In genomic region chr2:154786187-154786586, GRCm38 (mm10) we compare ENCODE assay signal across 18 mouse cellular contexts. TPM values are rescaled to one million over a fixed set of nuclear protein-coding genes. Genes with fewer than 3 reads are reported as not detected.
DNase-seq lines count a peak whose midpoint lies in the region; TF ChIP-seq lines count a peak whose summit lies in the region.
"Had no signal": no experiment of that assay in that cellular context is flagged by ENCODE, and none has a peak within 500 bp of the region (broad histone marks: within the 10 kb centered on the region; RNA-seq: fewer than 3 reads in every experiment).

No protein-coding gene starts in this region.

- DNase-seq in embryo, embryonic 11 days: peak; percentile 25
- no peak for DNase-seq in embryo, embryonic 9.5 days (ENCODE audit: extremely low spot score)
- peak; percentile 58 for DNase-seq in MEL-GATA-1-ER (ENCODE audit: extremely low read depth, low read depth)
- DNase-seq in liver: peak; percentile 96
- no peak for DNase-seq in thymus, adult 2 months
- DNase-seq in layer of hippocampus, postnatal 25 days (ENCODE audit: extremely low spot score in 1 of 2, low spot score in 1 of 2): no peak
- DNase-seq in cerebellum, postnatal 36 days: no peak
- DNase-seq: adrenal gland, postnatal 10 days; cerebellum, adult 11-12 months; gastrocnemius, adult 2 months; lung, postnatal 36 days had no signal

- no peak overlapping the region for H3K4me3 ChIP-seq in myocyte
- H3K4me3 ChIP-seq in thymus, adult 2 months (ENCODE audit: control insufficient read depth, insufficient read depth, low read length): no peak overlapping the region
- H3K4me3 ChIP-seq: forebrain, embryonic 12.5 days; gastrocnemius, adult 2 months; intestine, embryonic 15.5 days had no signal

- H3K4me2 ChIP-seq in myocyte (ENCODE audit: low read depth): peak overlapping the region; percentile 46
- H3K4me2 ChIP-seq: forebrain, embryonic 12.5 days; intestine, embryonic 15.5 days had no signal

- H3ac ChIP-seq in myocyte (ENCODE audit: control insufficient read depth, insufficient read length): no peak overlapping the region

- no peaks in the 10 kb centered on the region for H3K27me3 ChIP-seq in myocyte (ENCODE audit: control insufficient read depth, insufficient read depth, insufficient read length)
- H3K27me3 ChIP-seq in thymus, adult 2 months (ENCODE audit: control insufficient read depth, insufficient read depth, low read length): no peaks in the 10 kb centered on the region
- H3K27me3 ChIP-seq: forebrain, embryonic 12.5 days; intestine, embryonic 15.5 days had no signal

- H3K4me1 ChIP-seq in thymus, adult 2 months (replicated peaks; ENCODE audit: control insufficient read depth, insufficient read depth, low read length): no peaks in the 10 kb centered on the region

- no peak for TF ChIP-seq POLR2A in myocyte (IDR thresholded peaks at IDR 0.05; ENCODE audit: insufficient read length, low read depth)
- TF ChIP-seq POLR2A in thymus, adult 2 months (IDR thresholded peaks at IDR 0.05; ENCODE audit: control insufficient read depth, extremely low read depth, insufficient read depth, low read length, poor library complexity): no peak

- no peak for TF ChIP-seq CTCF in thymus, adult 2 months (IDR thresholded peaks at IDR 0.05; ENCODE audit: borderline replicate concordance, control insufficient read depth, extremely low read depth, insufficient read depth, low read length, poor library complexity)

- WGBS in thymus, adult 2 months: 87% methylated on average over 3 of the region's 3 CpGs

- H3K79me2 ChIP-seq in myocyte (ENCODE audit: control insufficient read depth, insufficient read depth): no peaks in the 10 kb centered on the region

- no peaks in the 10 kb centered on the region for H3K36me3 ChIP-seq in myocyte (ENCODE audit: control insufficient read depth, insufficient read depth)
- H3K36me3 ChIP-seq in thymus, adult 2 months (ENCODE audit: control insufficient read depth, insufficient read depth, low read length): no peaks in the 10 kb centered on the region
- H3K36me3 ChIP-seq: forebrain, embryonic 12.5 days; intestine, embryonic 15.5 days had no signal

- no peak overlapping the region for H3K27ac ChIP-seq in thymus, adult 2 months (ENCODE audit: control insufficient read depth, insufficient read depth, low read length)
- H3K27ac ChIP-seq: forebrain, embryonic 12.5 days; gastrocnemius, adult 2 months; intestine, embryonic 15.5 days had no signal

TF ChIP-seq in myocyte, 11 proteins besides CTCF, POLR2A, EP300 and RAD21:
- TF ChIP-seq MYOG (IDR thresholded peaks at IDR 0.05; ENCODE audit: control insufficient read depth in 1 of 3, insufficient read depth in 1 of 3, insufficient read length in 2 of 3, low read depth in 2 of 3) (no peak), MAX (IDR thresholded peaks at IDR 0.05; ENCODE audit: low read depth) (no peak), MYOD1 (IDR thresholded peaks at IDR 0.05; ENCODE audit: control insufficient read depth in 1 of 3, insufficient read length in 2 of 3, low read depth in 2 of 3) (no peak), TCF12 (IDR thresholded peaks at IDR 0.05; ENCODE audit: insufficient read depth, poor library complexity, severe bottlenecking) (no peak), E2F4 (IDR thresholded peaks at IDR 0.05; ENCODE audit: insufficient read depth) (no peak), USF1 (IDR thresholded peaks at IDR 0.05; ENCODE audit: low read depth) (no peak), POLR2AphosphoS2 (IDR thresholded peaks at IDR 0.05; ENCODE audit: insufficient read length, low read depth) (no peak), TCF3 (IDR thresholded peaks at IDR 0.05; ENCODE audit: insufficient read length, low read depth) (no peak), SRF (IDR thresholded peaks at IDR 0.05; ENCODE audit: control insufficient read depth, insufficient read length, low read depth) (no peak), CEBPB (IDR thresholded peaks at IDR 0.05; ENCODE audit: insufficient read depth, poor library complexity, severe bottlenecking) (no peak), REST (IDR thresholded peaks at IDR 0.05; ENCODE audit: insufficient read depth, insufficient read length) (no peak)

RNA-seq across cellular contexts. Expression of gene Raly, which starts 4.7 kb away (rescaled TPM):
- polyA plus RNA-seq in myocyte (2012; fragmentation: generic; extraction: Trizol): 379 TPM
- 437 and 554 TPM in 2 replicates for polyA plus RNA-seq in thymus, adult 2 months (2012; rRNA removed)
- total RNA-seq in layer of hippocampus, postnatal 25 days (2021): 10 to 100 TPM; 70.8 to 74.2 TPM

RNA-seq across cellular contexts. Expression of gene a, which starts 5.0 kb away (rescaled TPM):
- polyA plus RNA-seq in myocyte (2012; fragmentation: generic; extraction: Trizol): not detected
- polyA plus RNA-seq in thymus, adult 2 months (2012; rRNA removed): 4.7 and 5.0 TPM in 2 replicates
- total RNA-seq in layer of hippocampus, postnatal 25 days (2021): not detected
- total RNA-seq: adrenal gland, postnatal 10 days; gastrocnemius, adult 2 months; hematopoietic stem cell, adult 5-6 weeks; monocyte, adult 5-6 weeks had no signal

RNA-seq across cellular contexts. Expression of gene Gm14214, which starts 16.4 kb away (rescaled TPM):
- polyA plus RNA-seq in myocyte (2012; fragmentation: generic; extraction: Trizol): not detected
- polyA plus RNA-seq in thymus, adult 2 months (2012; rRNA removed): not detected in 2 replicates
- not detected for total RNA-seq in layer of hippocampus, postnatal 25 days (2021)
- total RNA-seq: adrenal gland, postnatal 10 days; gastrocnemius, adult 2 months; hematopoietic stem cell, adult 5-6 weeks; monocyte, adult 5-6 weeks had no signal
- polyA plus RNA-seq: embryonic facial prominence, embryonic 11.5 days; forebrain, embryonic 12.5 days; intestine, embryonic 15.5 days; limb, embryonic 14.5 days had no signal

Comparison
In these comparisons a context has a peak if more than half of its experiments do, and no peak if none do; other contexts are left out.
1. DNase-seq: peak in embryo, embryonic 11 days (single experiment), MEL-GATA-1-ER (single experiment) and liver (single experiment); none in embryo, embryonic 9.5 days (single experiment), thymus, adult 2 months (single experiment), layer of hippocampus, postnatal 25 days (0 of 2) and cerebellum, postnatal 36 days (0 of 2).